Mouse (Mus musculus) limb, embryonic 14.5 days (tissue): ENCODE results near the gene Lrmda. TPM values are rescaled to one million over a fixed set of nuclear protein-coding genes. Genes with fewer than 3 reads are reported as not detected.

Source experiments
- ATAC-seq: fragments of 200-750 bp; cut with Nextera tagmentation; 2 replicates; pipeline ENCODE4 v1.8.0; 2017; ENCODE audit warnings: low read depth, moderate number of reproducible peaks, moderate TSS enrichment; ENCODE audit not compliant: low FRiP score
- DNase-seq: peaks from one replicate; pipeline ENCODE4 v3.0.0-alpha.2; 2015; ENCODE audit warnings: low spot score
- H3K27ac ChIP-seq: fragments of 300-500 bp; sonication (generic); replicated peaks from 2 replicates; pipeline ENCODE4 v1.5.1; 2014; ENCODE audit warnings: low read depth, mild to moderate bottlenecking, low read length, moderate library complexity, mixed read lengths
- H3K27me3 ChIP-seq: fragments of 300-500 bp; sonication (generic); 2 replicates; pipeline ENCODE4 v1.6.1; 2014; ENCODE audit warnings: low read length, mixed read lengths; ENCODE audit not compliant: control insufficient read depth, insufficient read depth
- H3K36me3 ChIP-seq: fragments of 300-500 bp; sonication (generic); 2 replicates; pipeline ENCODE4 v1.6.1; 2014; ENCODE audit warnings: mild to moderate bottlenecking, low read length, moderate library complexity, mixed read lengths; ENCODE audit not compliant: control insufficient read depth, insufficient read depth
- H3K4me1 ChIP-seq: fragments of 300-500 bp; sonication (generic); 2 replicates; pipeline ENCODE4 v1.6.1; 2014; ENCODE audit warnings: antibody characterized with exemption, low read length, mixed read lengths; ENCODE audit not compliant: control insufficient read depth, insufficient read depth
- H3K4me2 ChIP-seq: fragments of 300-500 bp; sonication (generic); replicated peaks from 2 replicates; pipeline ENCODE4 v1.6.1; 2014; ENCODE audit warnings: low read depth, mild to moderate bottlenecking, low read length, moderate library complexity; ENCODE audit not compliant: severe bottlenecking
- H3K4me3 ChIP-seq: fragments of 300-500 bp; sonication (generic); replicated peaks from 2 replicates; pipeline ENCODE4 v1.5.1; 2014; ENCODE audit warnings: low read length
- H3K9ac ChIP-seq: fragments of 300-500 bp; sonication (generic); 2 replicates; pipeline ENCODE4 v1.6.1; 2014; ENCODE audit warnings: mild to moderate bottlenecking, low read depth, low read length, moderate library complexity; ENCODE audit not compliant: severe bottlenecking
- H3K9me3 ChIP-seq: fragments of 300-500 bp; sonication (generic); 2 replicates; pipeline ENCODE4 v1.6.1; 2016; ENCODE audit warnings: low read length; ENCODE audit not compliant: control insufficient read depth
- POLR2A ChIP-seq: fragments of 200-500 bp; IDR thresholded peaks from 2 replicates; pipeline ENCODE4 v1.8.0; 2012; ENCODE audit warnings: inconsistent platforms, mild to moderate bottlenecking, moderate library complexity, borderline replicate concordance; ENCODE audit not compliant: insufficient read depth, insufficient read length; ENCODE audit errors: extremely low read depth
- WGBS: fragments of 180-500 bp; shearing (Covaris S2); extraction: QIAGEN DNeasy Blood & Tissue Kit; methylation state at CpG from one replicate; pipeline ENCODE4 v1.1.7; 2014; 5-methylcytosine and 5-hydroxymethylcytosine counted together
- polyA plus RNA-seq, 2 experiments: library from polyadenylated mRNA; depleted of rRNA in 1 of 2; stranded (reverse) in 1 of 2; unstranded in 1 of 2; fragments of >200 nt; fragmentation: Nextera tagmentation in 1 of 2; extraction: Ambion mirVana in 1 of 2; gene quantifications; 2 replicates each; pipeline versions ENCODE4 v1.2.1 to v1.2.3; 2012 to 2014

The Lrmda gene
- polyA plus RNA-seq, 2 experiments = 0.08 to 0.72 TPM

DNA sequence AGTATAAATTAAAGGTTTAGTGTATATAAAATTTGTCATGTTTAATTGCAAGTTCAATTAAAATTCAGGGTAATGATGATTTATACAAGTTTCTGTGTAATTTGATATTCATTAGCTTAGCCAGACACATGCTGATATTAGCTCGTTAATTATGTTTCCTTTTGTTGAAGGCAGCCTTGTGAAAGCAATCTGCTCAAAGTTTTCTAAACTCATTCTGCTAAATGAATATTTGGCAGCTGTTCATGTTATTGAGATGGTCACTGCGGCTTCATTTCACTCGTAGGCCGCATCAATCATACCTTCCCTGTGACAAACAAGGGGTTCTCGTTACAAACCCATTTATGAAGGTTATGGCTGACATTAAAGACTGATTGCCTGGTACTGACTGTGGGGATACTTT is 423.2 kb downstream of the Lrmda start:
- no peak overlapping the region for H3K27ac ChIP-seq
- H3K9me3 ChIP-seq = no peaks in the 10 kb centered on the region
- no peak overlapping the region for H3K4me2 ChIP-seq
- H3K27me3 ChIP-seq = no peaks in the 10 kb centered on the region
- no peak for TF ChIP-seq POLR2A
- H3K4me3 ChIP-seq = no peak overlapping the region
- H3K9ac ChIP-seq = no peak overlapping the region
- 50% methylated on average over 5 of the region's 5 CpGs for WGBS
- H3K4me1 ChIP-seq = peaks cover 54% of the 10 kb centered on the region
- DNase-seq (no peak), ATAC-seq (no peak)
- no peaks in the 10 kb centered on the region for H3K36me3 ChIP-seq

DNA sequence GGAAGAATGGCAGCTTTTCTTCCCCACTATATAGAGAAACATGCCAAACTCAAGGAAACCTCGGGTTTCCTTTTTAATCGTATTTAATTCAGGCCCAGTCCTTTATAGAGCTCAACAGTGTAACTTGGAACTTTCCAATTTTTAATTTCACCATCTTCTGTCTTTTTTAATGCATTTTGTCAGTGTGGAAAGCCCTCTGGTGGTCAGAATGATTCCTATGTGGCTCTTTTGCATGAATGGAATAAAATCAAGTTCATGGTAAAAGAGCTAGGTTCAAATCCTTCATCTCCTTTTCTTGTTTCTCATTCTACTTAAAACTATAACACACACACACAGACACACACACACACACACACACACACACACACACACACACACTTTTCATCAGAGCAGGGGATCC is 425.0 kb downstream of the Lrmda start:
- no peak overlapping the region for H3K9ac ChIP-seq
- DNase-seq (peak; percentile 31), ATAC-seq (no peak)
- H3K36me3 ChIP-seq = no peaks in the 10 kb centered on the region
- no peak overlapping the region for H3K4me3 ChIP-seq
- no peak for TF ChIP-seq POLR2A
- no peaks in the 10 kb centered on the region for H3K9me3 ChIP-seq
- no peaks in the 10 kb centered on the region for H3K27me3 ChIP-seq
- 52% methylated on average over 2 of the region's 2 CpGs for WGBS
- peaks cover 53% of the 10 kb centered on the region for H3K4me1 ChIP-seq
- no peak overlapping the region for H3K4me2 ChIP-seq
- no peak overlapping the region for H3K27ac ChIP-seq

DNA sequence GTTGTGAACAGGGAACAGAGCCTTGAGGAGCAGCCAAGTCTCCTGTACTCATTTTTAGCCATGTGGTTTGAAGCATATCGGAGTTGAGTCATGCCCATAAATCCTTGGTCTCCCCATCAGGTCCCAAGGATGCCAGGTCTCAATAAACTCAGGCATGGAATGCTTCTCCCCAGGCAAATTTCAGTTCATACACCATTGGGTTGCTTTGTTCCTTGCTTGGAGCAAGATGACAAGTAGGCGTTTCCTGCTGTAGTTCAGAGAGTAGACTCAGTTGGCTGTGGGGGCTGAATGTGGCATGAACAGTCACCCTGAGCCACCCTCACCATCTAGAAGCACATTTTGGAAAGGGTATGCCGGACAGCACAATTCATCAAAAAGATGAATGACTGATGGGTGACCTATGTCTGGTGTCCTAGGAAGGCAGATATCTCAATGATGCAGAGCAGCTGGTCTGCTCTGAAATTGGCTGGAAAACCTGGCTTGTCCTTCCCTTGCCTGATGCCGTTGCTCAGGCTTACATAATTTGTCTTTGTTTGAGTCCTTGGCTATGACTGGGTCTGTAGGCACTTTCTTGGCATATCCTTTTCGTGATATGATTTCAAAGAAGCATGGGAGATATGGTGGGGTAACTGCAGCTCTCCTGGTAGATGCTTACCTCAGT is 425.8 kb downstream of the Lrmda start:
- no peak overlapping the region for H3K9ac ChIP-seq
- H3K4me2 ChIP-seq = no peak overlapping the region
- no peak for TF ChIP-seq POLR2A
- ATAC-seq (peak; percentile 48; the same call in 1 of the 2 replicates), DNase-seq (peak; percentile 76)
- no peak overlapping the region for H3K4me3 ChIP-seq
- H3K36me3 ChIP-seq = no peaks in the 10 kb centered on the region
- H3K9me3 ChIP-seq = no peaks in the 10 kb centered on the region
- peaks cover 45% of the 10 kb centered on the region for H3K4me1 ChIP-seq
- H3K27me3 ChIP-seq = no peaks in the 10 kb centered on the region
- H3K27ac ChIP-seq = peak overlapping the region; percentile 27; the same call in 1 of the 2 replicates
- WGBS = 50% methylated on average over 5 of the region's 5 CpGs

DNA sequence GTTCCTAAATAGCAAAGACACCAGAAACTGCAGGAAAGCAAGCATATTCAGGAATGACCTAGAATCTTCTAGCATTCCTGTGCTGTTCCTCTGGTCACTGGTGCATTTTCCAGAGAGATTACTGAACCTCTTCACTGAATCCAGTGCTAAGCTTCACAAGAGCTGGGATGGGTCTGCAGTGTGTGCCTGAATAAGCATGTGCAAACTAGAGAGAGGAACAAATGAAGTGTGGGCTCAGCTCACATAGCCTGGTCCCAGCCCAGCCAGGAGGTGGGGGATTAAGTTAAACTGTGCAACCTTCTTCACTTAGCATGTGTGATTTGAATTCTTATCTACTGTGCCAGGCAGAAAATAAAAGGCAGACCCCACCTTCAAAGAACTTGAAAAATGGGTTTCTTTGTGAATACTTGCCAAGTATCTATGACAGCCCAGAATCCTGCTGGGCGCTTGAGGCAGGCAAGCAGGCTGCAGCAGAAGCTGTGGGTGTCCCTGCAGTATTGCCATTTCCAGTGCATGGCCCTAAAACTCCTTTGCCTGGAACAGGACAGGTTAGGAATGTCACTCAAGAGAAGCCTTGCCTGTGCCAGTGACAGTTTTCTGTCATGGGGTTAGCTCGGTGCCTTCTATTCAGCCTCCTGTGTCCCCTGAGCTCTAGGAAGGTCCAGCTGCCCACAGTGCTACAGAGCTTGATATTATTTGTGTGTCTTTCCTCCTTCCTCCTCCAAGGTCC is 426.5 kb downstream of the Lrmda start:
- Histone ChIP-seq H3K27ac (0 out of 2 replicates have a peak overlapping the region, but pooled peaks have one; percentile 27), H3K4me2 (no peak overlapping the region), H3K9ac (no peak overlapping the region), H3K36me3 (no peaks in the 10 kb centered on the region), H3K9me3 (no peaks in the 10 kb centered on the region), H3K4me3 (no peak overlapping the region), H3K27me3 (no peaks in the 10 kb centered on the region), H3K4me1 (peaks cover 41% of the 10 kb centered on the region)
- no peak for ATAC-seq
- WGBS = 75% methylated on average over 2 of the region's 2 CpGs
- no peak for TF ChIP-seq POLR2A
- DNase-seq = no peak

DNA sequence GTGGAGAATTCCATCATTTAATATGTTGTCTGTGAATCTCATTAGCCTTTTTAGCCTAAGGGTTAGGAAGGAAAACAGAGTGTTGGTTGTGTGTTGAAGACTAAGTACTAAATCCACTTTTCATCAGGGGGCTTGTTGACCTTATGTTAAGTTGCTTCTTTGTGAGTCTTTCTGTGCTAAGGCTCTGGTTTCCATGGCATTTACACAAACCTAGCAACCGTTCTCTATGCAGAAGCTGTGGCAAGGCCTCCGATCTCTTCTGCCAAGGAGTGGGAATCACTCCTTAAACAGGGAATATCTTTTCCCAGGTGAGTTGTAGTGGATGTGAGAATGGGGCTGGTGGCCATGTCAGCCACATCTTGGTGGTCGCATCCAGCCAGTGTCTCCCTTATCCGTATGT is 432.1 kb downstream of the Lrmda start:
- 71% methylated on average over 4 of the region's 4 CpGs for WGBS
- DNase-seq (peak; percentile 34), ATAC-seq (peak; percentile 30; the same call in 1 of the 2 replicates)
- H3K36me3 ChIP-seq = no peaks in the 10 kb centered on the region
- no peak overlapping the region for H3K27ac ChIP-seq
- H3K4me2 ChIP-seq = no peak overlapping the region
- H3K4me1 ChIP-seq = 0 out of 2 replicates have a peak, but pooled peaks cover 4% of the 10 kb centered on the region
- H3K4me3 ChIP-seq = no peak overlapping the region
- TF ChIP-seq POLR2A = no peak
- no peaks in the 10 kb centered on the region for H3K9me3 ChIP-seq
- no peak overlapping the region for H3K9ac ChIP-seq
- H3K27me3 ChIP-seq = no peaks in the 10 kb centered on the region
